Mouse (Mus musculus) forebrain, embryonic 14.5 days (tissue): Measurements from ENCODE around the gene Tsc2. TPM values are rescaled to one million over a fixed set of nuclear protein-coding genes. Genes with fewer than 3 reads are reported as not detected.
"Not testable (repeated sequence)": the region's sequence is repeated elsewhere in the genome, so short reads cannot be mapped to it uniquely, and the experiment has no call there.

Source experiments
- ATAC-seq: fragments of 200-750 bp; cut with Nextera tagmentation; 2 replicates; pipeline ENCODE4 v1.8.0; 2017; ENCODE audit warnings: mild to moderate bottlenecking, moderate library complexity
- DNase-seq: peaks from one replicate; pipeline ENCODE4 v3.0.0-alpha.2; 2015; ENCODE audit warnings: low spot score
- H3K27ac ChIP-seq: fragments of 300-500 bp; sonication (generic); 2 replicates; pipeline ENCODE4 v1.5.1; 2014; ENCODE audit warnings: low read depth, mild to moderate bottlenecking, control low read depth, low read length, moderate library complexity
- H3K27me3 ChIP-seq: fragments of 300-500 bp; sonication (generic); replicated peaks from 2 replicates; pipeline ENCODE4 v1.6.1; 2014; ENCODE audit warnings: low read length, control low read depth, mixed read lengths; ENCODE audit not compliant: control insufficient read depth, insufficient read depth
- H3K36me3 ChIP-seq: fragments of 300-500 bp; sonication (generic); 2 replicates; pipeline ENCODE4 v1.6.1; 2014; ENCODE audit warnings: low read length, control low read depth; ENCODE audit not compliant: control insufficient read depth, insufficient read depth
- H3K4me1 ChIP-seq: fragments of 300-500 bp; sonication (generic); 2 replicates; pipeline ENCODE4 v1.6.1; 2014; ENCODE audit warnings: antibody characterized with exemption, low read length, control low read depth; ENCODE audit not compliant: control insufficient read depth, insufficient read depth
- H3K4me2 ChIP-seq: fragments of 300-500 bp; sonication (generic); 2 replicates; pipeline ENCODE4 v1.6.1; 2014; ENCODE audit warnings: mild to moderate bottlenecking, control low read depth, low read length
- H3K4me3 ChIP-seq: fragments of 300-500 bp; sonication (generic); 2 replicates; pipeline ENCODE4 v1.5.1; 2014; ENCODE audit warnings: low read depth, low read length, control low read depth
- H3K9ac ChIP-seq: fragments of 300-500 bp; sonication (generic); 2 replicates; pipeline ENCODE4 v1.6.1; 2014; ENCODE audit warnings: mild to moderate bottlenecking, low read length, control low read depth, moderate library complexity
- H3K9me3 ChIP-seq: fragments of 300-500 bp; sonication (generic); replicated peaks from 2 replicates; pipeline ENCODE4 v1.6.1; 2016; ENCODE audit warnings: low read length, control low read depth, mixed read lengths; ENCODE audit not compliant: control insufficient read depth
- WGBS: fragments of 180-500 bp; shearing (Covaris S2); extraction: QIAGEN DNeasy Blood & Tissue Kit; methylation state at CpG from one replicate; pipeline ENCODE4 v1.1.7; 2014; 5-methylcytosine and 5-hydroxymethylcytosine counted together
- polyA plus RNA-seq: library from polyadenylated mRNA; unstranded; fragments of >200 nt; fragmentation: Nextera tagmentation; extraction: Ambion mirVana; gene quantifications from 2 replicates; pipeline ENCODE4 v1.2.1, GENCODE M21; 2014

The Tsc2 gene
- polyA plus RNA-seq, 1 experiment from 2014 or later: 59.8 TPM

GRCm38 (mm10) chr17:24669545-24670245, 37.3 kb upstream of the Tsc2 start, which contains the start of gene Zfp598:
Gene Zfp598 (plus strand): TSS chr17:24669687.
- peak; percentile 97 for DNase-seq
- Histone ChIP-seq H3K4me3 (peak within 1 kb of the TSS; percentile 96), H3K27me3 (no peaks in the 10 kb centered on the region), H3K9me3 (no peaks in the 10 kb centered on the region), H3K4me1 (peaks cover 18% of the 10 kb centered on the region), H3K4me2 (peak within 1 kb of the TSS; percentile 84), H3K27ac (peak within 1 kb of the TSS; percentile 76), H3K36me3 (no peaks in the 10 kb centered on the region), H3K9ac (peak within 1 kb of the TSS; percentile 96)
- under 1% methylated on average over 78 of the region's 80 CpGs for WGBS
- peak; percentile 100 for ATAC-seq

GRCm38 (mm10) chr17:24669214-24669544, 36.7 kb upstream of the Tsc2 start:
- peak overlapping the region; percentile 96 for H3K9ac ChIP-seq
- peak overlapping the region; percentile 96 for H3K4me3 ChIP-seq
- H3K9me3 ChIP-seq, DNase-seq, H3K36me3 ChIP-seq, H3K27me3 ChIP-seq: not testable (repeated sequence)
- H3K27ac ChIP-seq: peak overlapping the region; percentile 76
- peak overlapping the region; percentile 84 for H3K4me2 ChIP-seq
- peaks cover 18% of the 10 kb centered on the region for H3K4me1 ChIP-seq
- WGBS: 13% methylated on average over 15 of the region's 15 CpGs
- peak; percentile 43 for ATAC-seq

- peak; percentile 66 for DNase-seq
- Histone ChIP-seq H3K4me2 (no peak overlapping the region), H3K9me3 (no peaks in the 10 kb centered on the region), H3K4me3 (no peak overlapping the region), H3K36me3 (no peaks in the 10 kb centered on the region), H3K9ac (no peak overlapping the region), H3K27ac (no peak overlapping the region), H3K4me1 (peaks cover 18% of the 10 kb centered on the region), H3K27me3 (no peaks in the 10 kb centered on the region)
- WGBS: 36% methylated on average over 6 of the region's 6 CpGs
- ATAC-seq: no peak
Observed at GRCm38 (mm10) chr17:24667416-24667815, 35.0 kb upstream of the Tsc2 start.

GRCm38 (mm10) chr17:24667011-24667410, 34.6 kb upstream of the Tsc2 start:
- not testable (repeated sequence) for ATAC-seq, H3K4me3 ChIP-seq, H3K4me2 ChIP-seq, DNase-seq, H3K9me3 ChIP-seq, H3K9ac ChIP-seq, H3K27ac ChIP-seq, H3K27me3 ChIP-seq, H3K36me3 ChIP-seq
- H3K4me1 ChIP-seq: peaks cover 18% of the 10 kb centered on the region
- WGBS: 75% methylated on average over 7 of the region's 7 CpGs

- ATAC-seq (0 out of 2 replicates have a peak, but pooled peaks have one; percentile 44), DNase-seq (no peak)
- Histone ChIP-seq H3K4me2 (peak within 1 kb of the TSS; percentile 51), H3K4me3 (peak within 1 kb of the TSS; percentile 23), H3K9ac (peak within 1 kb of the TSS; percentile 47; the same call in 1 of the 2 replicates), H3K27me3 (peaks cover 41% of the 10 kb centered on the region), H3K4me1 (no peaks in the 10 kb centered on the region), H3K9me3 (no peaks in the 10 kb centered on the region), H3K27ac (no peak within 1 kb of the TSS), H3K36me3 (no peaks in the 10 kb centered on the region)
- 2% methylated on average over 47 of the region's 47 CpGs for WGBS
Observed at GRCm38 (mm10) chr17:24658017-24658758, 25.8 kb upstream of the Tsc2 start, which contains the start of gene Npw. Gene Npw (minus strand): TSS chr17:24658457.

- peaks cover 45% of the 10 kb centered on the region for H3K27me3 ChIP-seq
- ATAC-seq: no peak
- H3K4me2 ChIP-seq: no peak overlapping the region
- H3K4me1 ChIP-seq: no peaks in the 10 kb centered on the region; the same call in 1 of the 2 replicates
- no peak overlapping the region for H3K9ac ChIP-seq
- no peak overlapping the region for H3K27ac ChIP-seq
- DNase-seq: no peak
- 75% methylated on average over 4 of the region's 4 CpGs for WGBS
- H3K9me3 ChIP-seq: no peaks in the 10 kb centered on the region
- no peaks in the 10 kb centered on the region for H3K36me3 ChIP-seq
- H3K4me3 ChIP-seq: no peak overlapping the region
Observed at GRCm38 (mm10) chr17:24654969-24655368, 22.5 kb upstream of the Tsc2 start.

GRCm38 (mm10) chr17:24653967-24654710, 21.7 kb upstream of the Tsc2 start:
- peaks cover 39% of the 10 kb centered on the region for H3K27me3 ChIP-seq
- peak; percentile 81 for DNase-seq
- H3K4me2 ChIP-seq: peak overlapping the region; percentile 44
- H3K9me3 ChIP-seq: no peaks in the 10 kb centered on the region
- no peak overlapping the region for H3K27ac ChIP-seq
- H3K9ac ChIP-seq: peak overlapping the region; percentile 29; the same call in 1 of the 2 replicates
- peaks cover 3% of the 10 kb centered on the region for H3K4me1 ChIP-seq
- 0 out of 2 replicates have a peak, but pooled peaks have one; percentile 35 for ATAC-seq
- WGBS: 4% methylated on average over 19 of the region's 19 CpGs
- no peaks in the 10 kb centered on the region for H3K36me3 ChIP-seq
- H3K4me3 ChIP-seq: 0 out of 2 replicates have a peak overlapping the region, but pooled peaks have one; percentile 8

GRCm38 (mm10) chr17:24651835-24652234, 19.4 kb upstream of the Tsc2 start:
- no peak for ATAC-seq
- Histone ChIP-seq H3K4me2 (no peak overlapping the region), H3K36me3 (no peaks in the 10 kb centered on the region), H3K9me3 (no peaks in the 10 kb centered on the region), H3K27me3 (peaks cover 17% of the 10 kb centered on the region), H3K4me3 (no peak overlapping the region), H3K9ac (no peak overlapping the region), H3K27ac (no peak overlapping the region), H3K4me1 (peaks cover 3% of the 10 kb centered on the region)
- DNase-seq: no peak
- WGBS: 72% methylated on average over 3 of the region's 3 CpGs
